Mouse (Mus musculus) yolk sac, embryonic 10.5 days (tissue): ENCODE results near the gene Actc1.

Experiments used
- DNase-seq: peaks from one replicate; pipeline ENCODE4 v3.0.0-alpha.2; 2017; ENCODE audit warnings: low spot score

The Actc1 gene

DNA sequence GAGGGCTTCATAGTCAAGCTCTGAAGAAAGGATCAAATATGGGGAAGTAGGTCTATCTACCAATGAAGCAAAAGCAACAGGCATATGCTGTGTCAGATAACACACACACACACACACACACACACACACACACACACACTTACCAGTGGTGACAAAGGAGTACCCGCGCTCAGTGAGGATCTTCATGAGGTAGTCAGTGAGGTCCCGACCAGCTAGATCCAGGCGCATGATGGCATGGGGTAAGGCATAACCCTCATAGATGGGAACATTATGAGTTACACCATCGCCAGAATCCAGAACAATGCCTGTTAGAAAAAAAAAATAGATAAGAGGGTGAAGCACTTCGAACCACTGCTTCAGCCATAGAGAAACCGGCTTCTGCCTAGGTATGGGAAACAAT, 4.0 kb downstream of the Actc1 start:
- no peak for DNase-seq

DNA sequence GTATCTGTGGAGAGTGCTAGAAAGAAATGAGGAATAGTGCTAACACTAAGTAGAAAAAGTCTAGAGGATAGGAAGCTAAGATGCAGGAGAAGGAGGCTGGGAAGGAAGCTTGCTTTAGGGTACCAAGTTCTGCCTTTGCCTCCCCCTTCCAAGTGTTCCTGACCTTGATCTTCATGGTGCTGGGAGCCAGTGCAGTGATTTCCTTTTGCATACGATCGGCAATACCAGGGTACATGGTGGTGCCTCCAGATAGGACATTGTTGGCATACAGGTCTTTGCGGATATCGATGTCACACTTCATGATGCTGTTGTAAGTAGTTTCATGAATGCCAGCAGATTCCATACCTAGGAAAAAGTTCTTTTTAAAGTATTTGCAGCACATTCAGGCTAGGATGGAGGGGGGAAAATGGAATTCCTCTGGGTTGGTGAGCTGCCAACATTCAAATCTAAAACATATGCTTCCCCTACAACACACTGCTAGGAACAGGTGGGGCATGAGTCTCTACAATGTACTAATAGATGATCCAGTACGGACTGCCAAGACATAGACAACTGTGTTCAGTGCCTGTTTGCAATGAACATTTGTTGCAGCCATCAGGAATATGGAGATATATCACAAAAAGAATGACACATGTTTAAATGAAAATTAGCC, 5.3 kb downstream of the Actc1 start:
- no peak for DNase-seq

- no peak for DNase-seq
Observed at GRCm38 (mm10) chr2:114046151-114046664, 7.1 kb downstream of the Actc1 start.

DNA sequence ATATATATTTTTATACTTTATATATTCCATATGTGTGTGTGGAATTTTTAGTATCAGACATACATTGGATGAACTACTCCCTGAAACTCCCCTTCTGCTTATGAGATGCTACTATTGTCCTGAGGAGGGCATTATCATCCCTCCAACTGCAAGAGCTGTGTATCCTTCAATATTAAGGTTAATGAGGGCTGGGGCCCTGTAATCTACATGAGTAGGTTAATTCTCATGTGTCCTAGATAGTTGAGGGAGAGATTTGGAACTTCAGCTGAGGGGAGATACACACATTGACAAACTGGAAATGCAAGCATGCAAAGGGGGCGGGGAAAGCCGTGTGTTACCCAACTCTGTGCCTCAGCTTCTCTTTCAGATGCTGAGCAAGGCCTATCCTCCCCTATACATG, 15.4 kb downstream of the Actc1 start:
- no peak for DNase-seq

GRCm38 (mm10) chr2:114032259-114032658, 21.1 kb downstream of the Actc1 start:
- DNase-seq, result no peak

GRCm38 (mm10) chr2:114023383-114023782, 30.0 kb downstream of the Actc1 start:
- no peak for DNase-seq

DNA sequence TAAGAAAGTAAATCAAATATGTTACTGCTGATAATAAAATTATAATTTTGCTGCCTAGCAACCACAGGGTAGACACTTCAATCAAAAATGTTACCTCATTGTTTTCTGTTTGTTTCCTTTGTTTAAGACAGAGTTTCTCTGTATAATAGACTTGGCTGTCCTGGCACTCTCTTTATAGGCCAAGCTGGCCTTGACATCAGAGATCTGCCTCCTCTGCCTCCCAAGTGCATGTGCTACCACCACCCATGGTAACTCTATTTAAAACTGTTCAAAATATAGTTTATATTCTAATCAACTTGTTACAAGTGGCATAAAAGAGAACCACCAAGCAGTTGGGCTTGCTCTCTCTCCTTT, 33.2 kb downstream of the Actc1 start:
- no peak for DNase-seq

GRCm38 (mm10) chr2:114019474-114020209, 33.7 kb downstream of the Actc1 start:
- DNase-seq, result no peak

- no peak for DNase-seq
Observed at GRCm38 (mm10) chr2:114018136-114018535, 35.2 kb downstream of the Actc1 start.

GRCm38 (mm10) chr2:114014839-114015238, 38.5 kb downstream of the Actc1 start:
- no peak for DNase-seq

DNA sequence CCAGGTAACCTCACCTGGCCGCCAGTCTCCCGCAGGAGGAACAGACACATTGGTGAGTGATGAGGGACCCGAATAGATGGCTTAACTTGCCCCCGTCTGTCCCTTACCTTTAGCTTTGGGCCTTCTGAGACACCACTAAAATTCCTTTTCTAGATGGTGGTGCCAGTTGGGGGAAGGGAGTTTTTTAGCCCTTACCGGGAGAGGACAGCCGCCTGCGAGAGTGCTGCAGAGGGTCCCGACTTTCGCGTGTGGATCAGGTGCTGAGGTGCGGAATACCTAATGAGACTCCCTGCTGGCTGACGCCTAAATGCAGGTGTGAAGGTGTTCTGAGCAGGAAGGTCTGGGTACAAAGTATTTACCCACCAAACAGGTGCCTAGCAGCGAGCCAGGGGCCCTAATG, 39.5 kb downstream of the Actc1 start:
- no peak for DNase-seq

DNA sequence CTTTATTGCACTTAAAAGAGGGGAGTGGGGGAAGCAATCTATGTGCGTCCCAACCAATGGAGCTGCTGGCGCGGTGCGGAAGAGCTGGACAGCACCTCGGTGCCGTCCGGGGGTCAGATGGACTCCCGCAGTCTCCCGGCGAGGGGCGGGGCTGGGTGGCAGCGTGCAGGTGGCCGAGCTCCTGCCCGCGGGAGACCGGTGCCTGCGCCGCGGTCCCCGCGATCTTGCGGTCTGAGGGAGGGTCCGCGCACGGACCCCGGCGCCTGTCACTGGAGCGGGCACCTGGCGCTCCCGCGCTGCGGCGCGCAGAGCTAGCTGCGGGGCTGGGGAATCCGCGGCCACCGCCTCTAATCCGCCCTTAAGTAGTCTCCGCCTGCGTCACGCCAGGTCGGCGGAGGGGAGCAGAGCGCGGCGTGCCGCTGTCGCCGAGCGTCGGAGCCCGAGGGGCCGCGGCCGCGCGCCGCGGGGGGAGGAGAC, 40.0 kb downstream of the Actc1 start, which contains the start of gene Gjd2:
Gene Gjd2 (minus strand): TSS at position 325 of the 477 bp plus-strand sequence.
- DNase-seq, result peak; percentile 9

- no peak for DNase-seq
Observed at GRCm38 (mm10) chr2:114012749-114013211, 40.6 kb downstream of the Actc1 start.

- peak; percentile 17 for DNase-seq
Observed at GRCm38 (mm10) chr2:114011838-114012237, 41.5 kb downstream of the Actc1 start.

GRCm38 (mm10) chr2:114008321-114008720, 45.0 kb downstream of the Actc1 start:
- DNase-seq, result no peak

- no peak for DNase-seq
Observed at GRCm38 (mm10) chr2:113997484-113997883, 55.9 kb downstream of the Actc1 start.
